Mouse (Mus musculus) NIH3T3 (cell line): ENCODE results near the gene Ddit4.
A peak's percentile ranks its signal among the peaks of the same experiment; 100 is the strongest.

ENCODE experiments used
- DNase-seq: peaks from one replicate; pipeline ENCODE4 v3.0.0-alpha.2; 2012; ENCODE audit warnings: low read depth

The Ddit4 gene

GRCm38 (mm10) chr10:59971813-59972212 lies 20.2 kb upstream of the Ddit4 start:
- no peak for DNase-seq

GRCm38 (mm10) chr10:59970450-59971062 lies 18.9 kb upstream of the Ddit4 start:
- DNase-seq: no peak

GRCm38 (mm10) chr10:59969821-59970449 lies 18.3 kb upstream of the Ddit4 start:
- no peak for DNase-seq

- DNase-seq: peak; percentile 25
These were observed 15.8 kb upstream of the Ddit4 start for GRCm38 (mm10) chr10:59967309-59967942.

GRCm38 (mm10) chr10:59966743-59967142 lies 15.1 kb upstream of the Ddit4 start:
- no peak for DNase-seq

GRCm38 (mm10) chr10:59965788-59966187 lies 14.2 kb upstream of the Ddit4 start:
- peak; percentile 52 for DNase-seq

GRCm38 (mm10) chr10:59965362-59965695 lies 13.7 kb upstream of the Ddit4 start:
- DNase-seq: no peak

- DNase-seq: peak; percentile 68
These were observed 13.1 kb upstream of the Ddit4 start for GRCm38 (mm10) chr10:59964504-59965361.

- DNase-seq: no peak
These were observed 12.0 kb upstream of the Ddit4 start for GRCm38 (mm10) chr10:59963609-59964008.

- no peak for DNase-seq
These were observed 7.9 kb upstream of the Ddit4 start for GRCm38 (mm10) chr10:59959517-59959916.

GRCm38 (mm10) chr10:59958458-59958857 lies 6.8 kb upstream of the Ddit4 start:
- no peak for DNase-seq

GRCm38 (mm10) chr10:59957171-59958149 lies 5.8 kb upstream of the Ddit4 start:
- DNase-seq: peak; percentile 29

- no peak for DNase-seq
These were observed 5.0 kb upstream of the Ddit4 start for GRCm38 (mm10) chr10:59956681-59957080.

- DNase-seq: no peak
These were observed 2.0 kb upstream of the Ddit4 start for GRCm38 (mm10) chr10:59953564-59954039.

GRCm38 (mm10) chr10:59952781-59953563 lies 1.3 kb upstream of the Ddit4 start:
- peak; percentile 60 for DNase-seq

GRCm38 (mm10) chr10:59952152-59952780 lies 632 bp upstream of the Ddit4 start:
- peak; percentile 52 for DNase-seq

- DNase-seq: peak; percentile 90
These were observed 880 bp downstream of the Ddit4 start for GRCm38 (mm10) chr10:59950716-59951191.

GRCm38 (mm10) chr10:59949783-59950605 lies 1.6 kb downstream of the Ddit4 start:
- no peak for DNase-seq

- peak; percentile 36 for DNase-seq
These were observed 2.4 kb downstream of the Ddit4 start for GRCm38 (mm10) chr10:59949255-59949648.
